Mouse (Mus musculus) gastrocnemius, postnatal 14 days (tissue): Measurements from ENCODE around the gene Ablim2. TPM values are rescaled to one million over a fixed set of nuclear protein-coding genes. Genes with fewer than 3 reads are reported as not detected.
A peak's percentile ranks its signal among the peaks of the same experiment; 100 is the strongest.

Experiments
- DNase-seq: peaks from one replicate; pipeline ENCODE4 v3.0.0; 2021; ENCODE audit warnings: mixed read lengths
- intact Hi-C: fragments of 180-260 bp; cut with DNase I; formaldehyde crosslinking; loops from one replicate; pipeline ENCODE4 v1.15.1; 2025; ENCODE audit warnings: low total_unique reads
- total RNA-seq, 2 experiments: library from RNA; stranded (reverse); gene quantifications; 2 replicates each; pipeline ENCODE4 v1.2.3; 2021

The Ablim2 gene
- total RNA-seq, 2 experiments from 2014 or later, result 36.0 to 41.7 TPM

GRCm38 (mm10) chr5:35895926-35896325 lies 138.2 kb downstream of the Ablim2 start:
- intact Hi-C loops, result no loop called here
- DNase-seq, result no peak

- intact Hi-C loops, result no loop called here
- DNase-seq, result no peak
Observed at GRCm38 (mm10) chr5:35896556-35896955, 138.9 kb downstream of the Ablim2 start.

- intact Hi-C loops, result no loop called here
- DNase-seq, result no peak
Observed at GRCm38 (mm10) chr5:35897147-35897546, 139.5 kb downstream of the Ablim2 start.

GRCm38 (mm10) chr5:35898114-35898513 lies 140.4 kb downstream of the Ablim2 start:
- intact Hi-C loops, result no loop called here
- DNase-seq, result no peak

- no peak for DNase-seq
- intact Hi-C loops, result no loop called here
Observed at GRCm38 (mm10) chr5:35898994-35899393, 141.3 kb downstream of the Ablim2 start.

- DNase-seq, result no peak
- intact Hi-C loops, result no loop called here
Observed at GRCm38 (mm10) chr5:35900401-35901225, 142.9 kb downstream of the Ablim2 start.

GRCm38 (mm10) chr5:35901226-35901809 lies 143.6 kb downstream of the Ablim2 start:
- no peak for DNase-seq

GRCm38 (mm10) chr5:35903456-35903855 lies 145.8 kb downstream of the Ablim2 start:
- intact Hi-C loops, result no loop called here
- no peak for DNase-seq

More at GRCm38 (mm10) chr5:35901226-35901809, 143.6 kb downstream of the Ablim2 start:
- intact Hi-C loops, result no loop called here

GRCm38 (mm10) chr5:35905283-35905682 lies 147.6 kb downstream of the Ablim2 start:
- no peak for DNase-seq
- intact Hi-C loops, result no loop called here

GRCm38 (mm10) chr5:35907090-35907489 lies 149.4 kb downstream of the Ablim2 start:
- no peak for DNase-seq
- intact Hi-C loops, result no loop called here

- intact Hi-C loops, result no loop called here
- peak; percentile 61 for DNase-seq
Observed at GRCm38 (mm10) chr5:35907633-35908426, 150.2 kb downstream of the Ablim2 start.

GRCm38 (mm10) chr5:35908626-35909443 lies 151.2 kb downstream of the Ablim2 start:
- DNase-seq, result no peak
- intact Hi-C loops, result no loop called here

- DNase-seq, result no peak
Observed at GRCm38 (mm10) chr5:35915629-35916300, 158.1 kb downstream of the Ablim2 start.

GRCm38 (mm10) chr5:35916666-35917065 lies 159.0 kb downstream of the Ablim2 start:
- DNase-seq, result no peak
- intact Hi-C loops, result no loop called here

More at GRCm38 (mm10) chr5:35915629-35916300, 158.1 kb downstream of the Ablim2 start:
- intact Hi-C loops, result no loop called here

GRCm38 (mm10) chr5:35918387-35918786 lies 160.7 kb downstream of the Ablim2 start:
- intact Hi-C loops, result no loop called here
- DNase-seq, result no peak

GRCm38 (mm10) chr5:35920076-35920475 lies 162.4 kb downstream of the Ablim2 start:
- no peak for DNase-seq
- intact Hi-C loops, result no loop called here

- DNase-seq, result no peak
- intact Hi-C loops, result no loop called here
Observed at GRCm38 (mm10) chr5:35920557-35920956, 162.9 kb downstream of the Ablim2 start.

GRCm38 (mm10) chr5:35921141-35921540 lies 163.5 kb downstream of the Ablim2 start:
- DNase-seq, result no peak
- intact Hi-C loops, result no loop called here
